Mouse (Mus musculus): ENCODE results near the gene Gabrb3.

Gabrb3 gene

DNA sequence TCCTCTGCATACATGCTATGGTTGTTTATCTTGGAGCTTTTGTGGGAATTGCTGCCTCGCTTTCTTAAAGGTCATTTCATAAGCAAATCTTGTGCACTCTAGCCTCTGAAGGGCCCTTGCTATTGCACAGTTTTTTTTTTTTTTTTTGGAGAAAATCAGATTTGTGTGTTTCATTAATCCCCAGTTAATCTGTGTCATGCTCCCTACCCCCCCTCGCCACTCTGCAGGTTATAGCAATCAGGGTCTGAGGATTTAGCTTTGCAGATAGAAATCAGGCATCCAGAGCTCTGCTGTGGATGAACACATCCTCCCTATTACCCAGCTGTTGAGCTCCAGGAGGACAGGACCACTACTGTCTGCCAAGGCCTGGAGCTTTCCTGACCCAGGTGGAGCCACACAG lies at the start of gene Gabrb3:
Gabrb3 (plus strand) TSS at position 301 of the 400 bp plus-strand sequence.
- DNase-seq (ENCODE audit: low spot score in 2 of 2), result no peak

DNA sequence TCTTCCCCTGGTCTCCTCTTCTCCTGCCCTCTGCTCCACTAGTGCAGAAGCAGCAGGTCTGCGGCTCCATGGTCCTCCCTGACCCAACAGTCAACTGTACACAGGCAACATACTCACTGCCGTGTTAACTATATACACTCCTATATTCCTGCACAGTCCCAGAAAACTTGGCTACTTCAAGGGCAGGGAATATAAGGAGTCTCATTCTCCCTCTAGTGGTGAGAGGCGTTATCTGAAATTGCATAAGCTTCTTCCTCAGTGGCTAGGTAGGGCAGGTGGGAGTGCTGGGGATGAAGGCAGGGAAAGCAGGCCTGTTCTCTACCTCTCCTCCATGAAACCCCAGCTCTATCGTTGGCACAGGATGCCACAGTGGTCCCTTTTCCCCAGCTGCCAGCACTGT lies 35.4 kb upstream of the Gabrb3 start:
- peak in 1 of 2 experiments; percentile 12 for DNase-seq (ENCODE audit: low spot score in 2 of 2)

GRCm38 (mm10) chr7:57386517-57387340 lies 32.8 kb upstream of the Gabrb3 start, which contains the start of gene Gabrg3:
Gene Gabrg3 (minus strand): TSS chr7:57387188.
- peak; percentile 40 to 55 for DNase-seq (ENCODE audit: low spot score in 2 of 2)

DNA sequence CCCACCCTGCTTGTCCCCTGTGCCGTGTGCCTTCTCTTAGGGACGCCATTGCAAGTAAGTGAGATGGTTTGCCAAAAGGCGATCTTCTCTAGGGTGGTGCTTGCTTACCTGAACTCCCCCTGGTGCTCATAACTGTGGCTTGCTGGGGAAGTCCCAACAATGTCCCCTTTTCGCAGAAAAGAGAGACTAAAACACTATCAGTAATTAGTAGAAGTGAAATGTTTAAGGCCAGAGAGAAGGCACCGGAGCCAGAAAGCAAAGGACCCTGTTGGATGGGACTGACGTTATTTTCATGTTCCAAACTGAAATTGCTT lies 32.2 kb upstream of the Gabrb3 start:
- DNase-seq (ENCODE audit: low spot score in 2 of 2), result no peak

DNA sequence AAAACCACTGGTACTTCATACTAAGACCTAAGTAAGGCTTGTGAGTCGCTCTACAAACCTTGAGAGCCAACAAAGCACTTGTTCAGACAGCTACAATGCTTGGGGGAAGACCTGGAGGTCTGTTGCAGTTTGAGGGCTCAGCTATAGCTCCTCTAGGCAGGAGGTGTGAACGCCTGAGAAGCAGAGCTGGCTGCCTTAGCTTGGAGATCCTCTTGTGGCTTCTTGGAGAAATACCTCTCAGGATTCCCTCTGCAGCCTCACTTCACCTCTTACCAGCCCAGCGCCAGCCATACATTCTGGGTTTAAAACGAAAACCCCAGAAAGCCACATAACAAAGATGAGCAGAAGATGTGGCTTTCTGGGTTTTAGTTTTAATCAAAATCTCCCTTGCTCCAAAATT lies 29.4 kb upstream of the Gabrb3 start:
- peak in 1 of 2 experiments; percentile 1 for DNase-seq (ENCODE audit: low spot score in 2 of 2)

DNA sequence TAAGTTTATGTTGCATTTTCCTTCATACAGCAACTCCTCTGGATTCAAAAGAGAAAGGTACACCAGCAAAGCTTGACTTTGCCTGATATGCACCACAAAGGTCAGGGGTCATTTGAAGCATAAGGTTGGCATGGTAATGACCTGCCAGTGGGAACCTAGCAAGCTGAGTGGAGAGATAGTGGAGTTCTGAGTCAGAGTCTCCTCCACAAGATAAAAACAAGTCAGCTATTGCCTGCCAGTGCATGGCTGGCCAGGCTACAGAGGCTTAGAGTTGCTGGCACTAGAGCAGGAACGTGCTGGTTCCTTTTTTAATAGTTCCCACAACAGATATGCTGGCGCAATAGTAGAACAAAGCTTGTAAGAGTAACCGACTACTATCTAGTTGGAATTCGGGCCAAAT lies 25.9 kb upstream of the Gabrb3 start:
- DNase-seq (ENCODE audit: low spot score in 2 of 2), result no peak

GRCm38 (mm10) chr7:57411163-57411562 lies 8.3 kb upstream of the Gabrb3 start:
- no peak for DNase-seq (ENCODE audit: low spot score in 2 of 2)

- DNase-seq (ENCODE audit: low spot score in 2 of 2), result no peak
Measured at GRCm38 (mm10) chr7:57412896-57413295, 6.6 kb upstream of the Gabrb3 start.

- no peak for DNase-seq (ENCODE audit: low spot score in 2 of 2)
Measured at GRCm38 (mm10) chr7:57421044-57421443, 1.6 kb downstream of the Gabrb3 start.

DNA sequence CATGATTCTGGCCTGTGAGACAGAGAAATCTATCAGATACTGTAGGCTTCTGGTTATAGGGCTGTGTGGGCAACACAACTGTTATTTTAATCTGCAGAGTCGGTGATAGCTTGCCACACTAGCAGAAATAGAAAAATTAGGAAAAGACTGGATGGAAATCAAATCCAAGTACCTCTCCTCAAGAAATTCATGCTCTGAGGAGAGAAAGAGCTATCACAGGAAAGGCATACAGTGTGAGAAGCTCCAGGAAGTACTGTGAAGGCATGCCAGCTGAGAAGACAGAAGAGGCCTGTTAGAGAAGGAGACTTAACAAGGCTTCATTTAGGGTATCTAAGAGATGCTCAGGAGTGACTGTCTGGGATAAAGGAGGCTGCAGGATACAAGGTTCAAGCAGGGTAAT lies 3.2 kb downstream of the Gabrb3 start:
- no peak for DNase-seq (ENCODE audit: low spot score in 2 of 2)

DNA sequence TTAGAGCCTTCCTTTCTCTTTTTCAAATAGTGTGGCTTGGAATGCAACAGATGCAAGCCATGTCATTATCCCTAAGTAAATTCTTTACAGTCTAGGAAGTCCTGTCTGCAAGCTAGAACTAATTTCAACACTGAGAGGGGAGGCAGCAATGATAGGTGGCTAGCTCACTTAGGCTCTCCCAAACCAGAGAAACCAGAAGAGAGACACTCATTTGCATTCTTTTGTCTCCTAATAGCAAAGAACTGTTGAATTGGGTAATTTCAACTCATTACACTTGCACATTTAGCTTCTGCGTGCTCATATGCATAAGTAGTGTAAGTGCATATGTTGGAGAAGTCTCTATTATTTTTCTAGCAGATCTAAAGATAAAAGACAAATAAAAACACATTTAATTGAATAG lies 28.7 kb downstream of the Gabrb3 start:
- no peak for DNase-seq (ENCODE audit: low spot score in 2 of 2)

- no peak for DNase-seq (ENCODE audit: low spot score in 2 of 2)
Measured at GRCm38 (mm10) chr7:57460354-57460753, 40.9 kb downstream of the Gabrb3 start.

DNA sequence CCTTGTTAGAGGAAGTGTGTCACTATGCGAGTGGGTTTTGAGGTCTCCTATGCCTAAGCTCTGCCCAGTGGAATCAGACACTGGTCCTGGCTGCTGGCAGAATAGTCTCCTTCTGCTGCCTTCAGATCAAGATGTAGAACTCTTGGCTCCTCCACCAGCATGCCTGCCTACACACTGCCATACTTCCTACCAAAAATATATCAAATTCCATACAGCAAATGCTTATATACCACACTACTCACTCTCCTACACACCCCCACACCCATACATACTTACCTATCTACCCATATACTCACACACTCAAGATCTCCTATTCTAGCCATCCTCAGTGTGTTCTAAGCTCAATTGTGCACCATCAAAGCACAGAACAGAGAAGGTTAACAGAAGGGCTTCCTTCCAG lies 51.8 kb downstream of the Gabrb3 start:
- DNase-seq (ENCODE audit: low spot score in 2 of 2), result no peak

- DNase-seq (ENCODE audit: low spot score in 2 of 2), result peak; percentile 25 to 46
Measured at GRCm38 (mm10) chr7:57473811-57474525, 54.5 kb downstream of the Gabrb3 start.

DNA sequence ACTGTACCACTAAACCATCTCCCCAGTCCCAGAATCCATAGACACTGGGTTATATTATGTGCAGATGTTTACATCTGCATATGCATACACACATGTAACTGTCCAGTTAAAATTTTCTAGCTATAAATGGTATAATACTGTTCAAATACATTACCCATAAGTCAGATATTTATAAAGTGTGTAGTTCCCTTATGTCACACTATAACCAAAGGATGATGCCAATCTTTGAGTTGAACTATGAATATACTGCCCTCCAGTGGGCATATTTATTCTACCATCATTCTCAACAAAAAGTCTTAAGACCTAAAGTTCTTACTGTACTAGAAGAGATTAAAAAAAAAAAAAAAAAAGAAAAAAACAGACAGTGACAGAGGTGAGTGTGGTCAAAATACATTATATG lies 63.4 kb downstream of the Gabrb3 start:
- DNase-seq (ENCODE audit: low spot score in 2 of 2), result no peak

- no peak for DNase-seq (ENCODE audit: low spot score in 2 of 2)
Measured at GRCm38 (mm10) chr7:57486907-57487306, 67.4 kb downstream of the Gabrb3 start.

DNA sequence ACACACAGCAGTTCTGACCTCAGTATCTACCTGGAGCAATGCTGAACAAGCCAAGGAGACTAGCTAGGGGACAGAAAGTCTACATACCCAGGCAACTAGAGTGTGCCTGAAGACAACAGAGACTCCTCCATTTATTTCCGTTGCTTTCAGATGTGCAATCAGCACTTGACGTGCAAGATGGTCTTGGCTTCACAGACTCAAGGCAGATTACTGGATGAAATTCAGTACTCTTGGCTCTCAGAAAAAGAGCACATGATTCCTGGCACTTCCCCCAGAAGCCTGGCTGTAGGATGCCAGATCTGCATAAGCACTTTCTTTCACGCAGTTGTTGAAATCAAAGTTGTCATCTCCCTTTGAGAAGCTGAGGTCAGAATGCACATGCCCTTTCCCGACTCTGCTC lies 72.3 kb downstream of the Gabrb3 start:
- DNase-seq (ENCODE audit: low spot score in 2 of 2), result no peak

GRCm38 (mm10) chr7:57502809-57503208 lies 83.3 kb downstream of the Gabrb3 start:
- DNase-seq (ENCODE audit: low spot score in 2 of 2), result no peak

- DNase-seq (ENCODE audit: low spot score in 2 of 2), result peak in 1 of 2 experiments; percentile 11
Measured at GRCm38 (mm10) chr7:57508860-57509632, 89.6 kb downstream of the Gabrb3 start.

DNA sequence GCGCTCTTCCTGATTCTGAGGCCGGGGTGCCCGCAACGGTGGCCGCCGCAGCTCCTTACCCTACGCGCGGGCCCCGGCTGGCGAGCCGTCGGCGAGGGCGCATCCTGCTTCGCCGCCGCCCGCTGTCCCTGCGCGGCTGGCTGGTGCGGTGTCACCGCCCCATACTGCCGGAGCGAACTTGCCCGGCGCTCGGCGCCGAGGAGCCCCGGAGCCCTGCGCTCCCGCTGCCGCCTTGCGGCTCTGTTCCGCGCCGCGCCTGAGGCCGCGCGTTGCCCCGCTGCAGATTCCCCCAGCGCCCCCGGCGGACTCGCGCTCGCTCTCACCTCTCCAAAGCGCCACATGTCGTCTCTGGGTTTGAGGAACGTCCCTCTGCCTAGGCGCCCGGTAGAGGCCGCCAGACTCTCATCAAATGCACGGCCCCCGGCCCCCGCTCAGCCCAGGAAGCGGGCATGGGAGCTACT lies 90.2 kb downstream of the Gabrb3 start, which contains the start of gene Gabra5:
Gabra5 (minus strand) TSS at position 379 of the 461 bp plus-strand sequence.
- DNase-seq (ENCODE audit: low spot score in 2 of 2), result peak; percentile 31 to 54

GRCm38 (mm10) chr7:57512955-57513354 lies 93.5 kb downstream of the Gabrb3 start:
- DNase-seq (ENCODE audit: low spot score in 2 of 2), result no peak

DNA sequence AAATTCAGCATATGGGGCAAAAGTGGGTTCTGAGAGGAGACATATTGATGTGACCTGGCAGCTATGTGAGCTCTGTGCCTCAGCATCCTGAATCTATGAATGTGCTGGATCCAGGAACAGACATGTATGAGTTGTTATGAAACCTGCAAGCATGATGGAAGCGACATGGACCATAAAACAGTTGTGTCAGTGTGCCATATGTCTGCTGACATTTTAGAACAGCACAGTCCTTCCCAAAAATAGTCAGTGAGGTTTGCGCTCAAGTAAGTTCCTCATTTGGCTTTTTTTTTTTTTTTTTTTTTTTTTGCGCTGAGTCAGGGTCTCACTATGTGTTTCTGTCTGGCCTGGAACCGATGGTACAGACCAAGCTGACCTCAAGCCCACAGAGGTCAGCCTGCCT lies 110.0 kb downstream of the Gabrb3 start:
- DNase-seq (ENCODE audit: low spot score in 2 of 2), result no peak

Data from cerebellum, postnatal 4 days (tissue).